Mouse (Mus musculus) right cerebral cortex, postnatal 36 days (tissue): ENCODE measurements at regions not wholly inside any gene's neighbourhood (a gene's known extent, or its start where the extent isn't known, plus 50 kb on each side); places are given as distances from the start of the nearest gene placed in this dataset.

Experiments used
- DNase-seq, 2 experiments: peaks; one replicate each; pipeline ENCODE4 v3.0.0; 2022; ENCODE audit warnings: low spot score in 2 of 2, mixed read lengths in 1 of 2

DNA sequence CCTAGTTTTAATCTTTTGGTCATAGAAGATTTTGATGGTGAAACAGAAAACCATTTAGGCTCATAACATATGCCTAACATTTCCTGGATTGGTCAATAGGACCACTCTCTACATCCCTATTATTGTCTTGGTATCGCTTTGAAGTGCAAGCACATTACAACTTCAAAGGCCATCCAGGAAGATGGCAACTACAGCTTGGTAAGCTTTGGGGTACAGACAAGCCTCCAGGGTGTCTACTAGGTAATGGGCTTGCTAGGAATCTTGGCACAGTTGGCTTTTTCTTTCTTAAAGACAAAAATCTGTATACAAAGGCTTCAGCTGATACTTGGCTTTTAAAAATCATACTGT, 90.8 kb downstream of the Brms1l start:
- no peak for DNase-seq

DNA sequence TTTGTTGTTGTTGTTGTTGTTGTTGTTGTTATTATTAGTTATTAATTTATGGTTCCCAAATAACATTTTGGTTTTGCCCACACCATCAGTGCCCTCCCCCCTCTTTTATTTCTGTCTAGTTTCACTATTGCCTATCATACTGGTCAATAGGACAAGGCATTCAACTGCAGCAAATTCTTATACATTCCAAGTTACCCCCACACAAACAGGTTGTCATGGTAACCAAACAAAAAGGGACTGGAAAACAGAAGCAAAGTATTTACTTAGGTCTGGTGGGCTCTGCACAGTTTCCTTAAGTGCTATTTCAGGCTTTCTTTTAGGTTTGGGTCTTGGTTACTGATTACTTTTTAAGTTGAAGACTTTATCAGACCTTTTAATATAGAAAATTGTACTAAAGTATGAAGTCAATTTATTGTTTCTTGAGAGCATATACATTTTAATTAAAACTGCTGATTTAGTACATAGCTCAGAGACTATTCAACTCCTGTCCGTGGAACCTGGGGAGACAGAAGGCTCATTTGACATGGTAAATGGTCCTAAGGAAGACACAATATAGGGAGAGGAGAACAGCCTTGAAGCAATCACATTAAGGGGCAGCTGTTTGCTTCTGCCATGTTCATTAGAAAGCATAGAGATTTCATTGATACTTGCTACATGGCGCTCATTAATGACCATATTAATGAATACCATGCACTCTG, 90.3 kb downstream of the Brms1l start:
- DNase-seq = no peak
